Mouse (Mus musculus): ENCODE results near the gene Capn8.

DNA sequence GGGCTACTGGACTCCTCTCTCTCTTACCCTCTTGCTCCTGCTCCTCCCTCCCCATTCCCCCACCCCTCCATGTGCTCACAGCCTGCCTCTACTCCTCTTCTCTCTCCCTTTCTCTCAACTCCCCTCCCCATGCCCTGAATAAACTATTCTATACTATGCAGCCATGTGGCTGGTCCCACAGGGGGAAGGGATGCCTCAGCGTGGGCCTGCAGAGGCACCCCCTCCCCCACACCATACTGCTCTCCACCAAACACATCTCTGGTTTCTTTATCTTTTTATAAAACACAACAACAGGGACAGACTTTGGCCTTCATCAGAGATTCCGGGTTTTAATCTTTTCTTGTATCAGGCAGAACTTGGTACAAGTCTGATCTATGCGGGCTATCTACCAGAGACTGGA, 114.4 kb downstream of the Capn8 start:
- TF ChIP-seq CTCF (IDR thresholded peaks at IDR 0.05; ENCODE audit: low read depth) (no peak), EP300 (optimal IDR thresholded peaks at IDR 0.05) (no peak)

All from stomach, postnatal 0 days (tissue).